Mouse (Mus musculus) induced T-regulatory cell, adult 2 months (primary cell): ENCODE measurements around the gene Mgat4a.

ENCODE experiments used
- DNase-seq: peaks from one replicate; pipeline ENCODE4 v3.0.0-alpha.2; 2012; ENCODE audit warnings: low read depth

Gene Mgat4a

GRCm38 (mm10) chr1:37466322-37466995 lies 74.4 kb downstream of the Mgat4a start:
- DNase-seq: peak; percentile 38

DNA sequence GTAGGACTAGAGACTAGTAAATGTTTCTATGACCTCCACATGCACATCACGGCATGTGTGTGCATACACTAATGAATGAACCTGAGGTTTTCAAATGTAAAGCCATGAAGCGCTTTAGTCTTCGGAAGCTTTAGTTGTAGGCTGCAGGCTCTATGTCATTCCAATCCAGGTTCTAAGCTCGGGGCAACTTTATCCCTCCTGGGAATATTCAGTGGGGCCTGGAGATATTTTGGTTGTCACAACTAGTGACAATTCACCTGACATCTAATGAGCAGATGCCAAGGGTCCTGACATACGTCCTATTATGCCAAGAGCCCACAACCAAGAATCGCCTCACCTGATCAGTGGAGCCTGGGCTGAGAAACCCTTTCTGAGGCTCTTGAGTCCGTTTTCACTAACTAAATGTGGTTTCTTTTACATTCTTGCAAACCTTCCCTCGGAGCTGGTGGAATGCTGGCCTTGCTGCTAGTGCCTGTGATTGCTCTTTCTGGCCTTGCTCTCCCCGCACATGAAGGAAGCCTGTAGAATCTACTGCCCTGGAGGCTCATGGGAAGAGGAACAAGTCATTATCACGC lies 75.9 kb downstream of the Mgat4a start:
- DNase-seq: no peak

GRCm38 (mm10) chr1:37457546-37457945 lies 83.3 kb downstream of the Mgat4a start:
- peak; percentile 18 for DNase-seq

DNA sequence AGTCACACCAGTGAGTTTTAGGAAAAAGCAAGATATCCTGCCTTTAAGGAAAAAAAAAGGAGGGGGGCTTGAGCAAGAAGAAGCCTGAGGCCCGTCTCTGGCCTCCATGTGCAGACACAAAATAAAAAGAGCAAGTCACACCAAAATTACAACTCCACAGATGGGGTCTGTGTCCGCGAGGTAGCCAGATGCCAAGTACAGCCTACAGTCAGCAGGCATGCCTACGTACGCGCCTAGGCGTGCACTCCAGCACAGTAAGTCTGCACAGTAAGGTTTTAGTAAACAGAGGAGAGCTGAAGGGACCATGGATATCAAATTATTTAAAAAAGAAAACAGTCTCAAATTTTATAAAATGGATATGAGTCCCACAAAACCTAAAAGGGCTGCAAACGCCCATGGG lies 89.5 kb downstream of the Mgat4a start:
- DNase-seq: no peak

DNA sequence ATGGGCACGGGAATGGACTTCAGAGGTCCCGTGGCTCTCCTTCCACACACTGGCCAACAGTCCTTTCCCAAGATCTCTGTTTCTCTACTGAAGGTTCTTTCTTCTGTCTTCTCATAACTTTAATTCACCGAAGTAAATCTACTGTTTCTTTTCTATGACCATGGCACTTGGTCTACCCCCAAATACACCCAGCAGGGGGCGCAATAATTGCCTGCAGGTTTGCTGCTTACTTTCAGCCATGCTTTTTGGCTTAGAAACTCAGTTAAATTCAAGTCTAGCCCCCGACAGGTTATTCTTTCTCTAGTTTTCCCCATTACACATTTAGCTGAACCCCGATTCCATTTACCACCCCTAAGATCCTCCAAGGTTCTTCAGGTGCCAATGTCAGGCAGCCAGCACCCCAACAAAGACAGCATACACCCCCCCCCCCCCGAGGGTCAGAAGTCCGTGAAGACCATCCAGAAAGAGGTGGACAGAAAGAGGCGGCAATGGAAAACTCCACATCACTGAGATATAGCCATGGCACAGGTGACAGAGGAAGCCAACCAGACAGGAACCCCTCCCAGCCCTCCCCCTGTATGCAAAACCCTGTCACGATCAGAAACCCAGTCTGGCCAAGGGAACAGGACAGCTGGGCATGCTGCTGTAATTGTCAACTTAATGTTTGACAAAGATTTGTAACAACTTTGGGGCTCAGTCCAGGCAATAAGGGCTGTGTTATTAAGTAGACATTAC lies 92.3 kb downstream of the Mgat4a start:
- DNase-seq: peak; percentile 76

- no peak for DNase-seq
These were observed 97.7 kb downstream of the Mgat4a start for GRCm38 (mm10) chr1:37442848-37443835.

GRCm38 (mm10) chr1:37436419-37436818 lies 104.4 kb downstream of the Mgat4a start:
- DNase-seq: no peak

DNA sequence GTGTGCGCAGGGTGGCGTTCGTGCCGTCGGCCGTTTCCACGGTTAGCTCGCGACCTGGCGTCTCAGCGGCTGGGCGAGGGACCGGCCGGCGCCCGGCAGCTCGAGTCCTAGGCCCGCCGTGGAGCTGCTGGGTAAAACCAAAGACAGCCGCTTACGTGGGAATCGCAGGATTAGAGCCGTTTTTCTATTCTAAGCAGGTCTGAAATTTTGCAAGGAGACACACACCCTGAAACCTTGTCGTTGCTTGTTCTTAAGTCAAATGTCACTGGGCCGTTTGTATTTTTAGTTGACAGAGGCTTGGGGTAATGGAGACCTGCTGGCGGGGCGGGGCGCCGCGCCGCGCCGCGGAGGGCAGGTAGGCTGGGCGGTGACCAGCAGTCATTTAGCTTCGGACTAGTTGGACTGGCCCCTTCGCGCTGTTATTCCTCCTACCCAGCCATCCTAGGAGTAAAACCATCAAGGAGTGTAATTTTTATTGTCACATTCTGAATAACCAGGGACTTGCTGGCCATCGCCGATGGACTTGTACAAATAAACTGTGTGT lies 110.4 kb downstream of the Mgat4a start:
- no peak for DNase-seq

DNA sequence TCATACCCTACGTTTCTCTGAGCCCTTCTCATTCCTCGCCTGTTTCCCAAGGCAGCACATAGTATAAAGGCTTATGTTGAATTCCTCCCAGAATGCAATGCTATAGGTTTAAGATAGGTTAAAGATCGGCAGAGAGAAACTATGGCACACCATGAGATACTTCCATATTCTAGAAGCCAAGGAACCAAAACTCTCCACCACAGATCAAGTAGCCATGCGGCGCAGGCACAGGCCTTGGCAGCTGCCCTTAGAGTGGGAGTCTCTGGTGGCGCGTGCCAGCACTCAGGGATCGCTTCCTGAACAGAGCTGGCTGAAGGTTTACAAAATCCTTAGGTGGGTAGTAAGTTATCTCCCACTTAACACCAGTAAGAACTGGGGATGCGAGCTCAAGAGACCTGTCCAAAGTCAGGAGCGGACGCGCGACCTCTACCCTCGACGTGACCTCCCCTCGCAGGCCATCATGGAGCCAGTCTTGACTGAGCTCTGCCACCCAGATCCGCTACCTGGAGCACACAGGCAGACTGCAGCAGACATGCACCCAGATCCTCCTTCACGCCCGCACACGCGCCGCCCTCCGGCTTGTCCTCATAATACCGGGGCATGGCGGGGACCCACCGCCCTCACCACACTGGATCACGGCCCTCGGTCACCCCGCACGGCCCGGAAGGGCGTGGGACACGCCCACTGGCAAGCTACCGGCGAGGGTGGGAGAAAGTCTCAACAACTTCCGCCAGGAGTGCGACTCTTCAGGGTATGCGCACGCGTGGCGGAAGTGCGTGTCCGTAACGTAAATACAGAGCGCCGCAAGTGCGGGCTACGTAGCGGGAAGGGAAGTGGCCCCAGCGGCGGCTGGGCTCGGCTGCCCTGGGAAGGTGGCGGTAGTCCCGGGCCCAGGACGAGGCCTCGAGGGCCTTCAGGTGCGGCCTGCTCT lies 111.2 kb downstream of the Mgat4a start, which contains the start of the genes Coa5 and Unc50:
Coa5 (minus strand) TSS at position 738 of the 931 bp plus-strand sequence.
Unc50 (plus strand) TSS at position 774 of the 931 bp plus-strand sequence.
- peak; percentile 98 for DNase-seq

DNA sequence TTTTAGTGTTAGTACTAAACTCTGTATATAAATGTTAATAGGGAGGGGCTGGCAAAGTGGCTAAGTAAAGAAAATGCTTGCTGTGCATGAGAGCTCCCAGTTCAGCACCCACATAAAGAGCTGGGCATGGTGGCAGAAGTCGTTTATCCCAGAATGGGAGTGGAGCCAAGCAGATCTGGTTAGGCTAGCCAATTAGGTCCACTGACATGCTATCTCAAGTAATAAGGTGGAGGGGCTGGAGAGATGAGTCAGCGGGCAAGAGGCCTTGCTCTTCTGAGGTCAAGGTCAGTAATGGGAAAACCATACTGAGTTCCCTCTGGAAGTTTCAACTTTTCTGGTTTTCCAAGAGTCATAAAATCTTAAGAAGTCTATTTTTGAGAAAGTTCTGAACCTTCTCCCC lies 111.9 kb downstream of the Mgat4a start:
- peak; percentile 19 for DNase-seq

DNA sequence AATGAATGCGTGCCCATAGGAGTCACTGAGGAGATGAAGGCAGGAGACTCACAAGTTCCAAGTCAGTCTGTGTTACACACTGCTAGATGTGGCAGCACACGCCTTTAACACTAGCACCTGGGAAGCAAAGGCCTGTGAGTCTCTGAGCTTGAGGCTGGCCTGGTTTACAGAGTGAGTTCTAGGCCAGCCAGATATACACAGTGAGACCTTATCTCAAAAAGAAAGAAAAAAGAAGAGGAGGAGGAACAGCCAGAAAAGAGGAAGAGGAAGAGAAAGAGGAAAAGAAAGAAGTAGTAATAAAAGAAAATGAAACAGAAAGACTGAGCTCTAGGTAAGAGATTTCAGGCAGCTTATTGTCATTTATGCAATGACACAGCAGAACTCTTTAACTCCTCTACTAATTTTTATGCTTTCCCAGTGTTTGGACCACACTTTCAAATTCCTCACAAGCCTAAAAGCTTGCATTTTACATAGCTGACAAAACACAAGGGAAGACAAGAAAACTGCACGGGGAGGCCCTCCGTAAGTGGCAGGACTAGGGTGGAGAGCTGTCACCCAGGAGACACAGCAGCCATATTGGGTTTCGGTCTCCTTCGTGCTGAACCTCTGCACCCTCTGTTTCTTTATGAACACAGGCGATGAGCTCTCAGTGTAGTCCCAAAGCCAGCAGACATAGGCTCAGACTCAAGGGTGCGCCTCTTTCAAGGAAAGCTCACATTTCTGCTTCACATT lies 113.5 kb downstream of the Mgat4a start:
- DNase-seq: no peak

GRCm38 (mm10) chr1:37419420-37419819 lies 121.4 kb downstream of the Mgat4a start:
- DNase-seq: peak; percentile 80

DNA sequence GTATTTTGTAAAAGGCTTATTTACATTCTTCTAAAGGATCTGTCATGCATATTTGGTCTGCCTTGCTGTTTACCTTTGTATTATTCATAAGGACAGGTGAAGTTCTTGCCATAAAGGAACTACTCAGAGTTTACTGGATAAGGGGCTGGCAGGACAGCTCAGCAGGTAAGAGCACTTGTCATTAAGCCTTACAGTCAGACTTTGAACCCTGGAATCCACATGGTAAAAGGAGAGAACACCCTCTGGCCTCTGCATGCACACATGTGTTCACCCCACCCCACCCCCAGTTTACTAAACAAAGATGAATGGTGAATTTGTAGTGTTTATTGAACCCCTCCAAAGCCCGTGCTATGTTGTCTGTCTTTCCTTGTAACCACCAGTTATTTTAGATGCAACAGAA lies 125.4 kb downstream of the Mgat4a start:
- no peak for DNase-seq

GRCm38 (mm10) chr1:37409647-37410046 lies 131.2 kb downstream of the Mgat4a start:
- no peak for DNase-seq

DNA sequence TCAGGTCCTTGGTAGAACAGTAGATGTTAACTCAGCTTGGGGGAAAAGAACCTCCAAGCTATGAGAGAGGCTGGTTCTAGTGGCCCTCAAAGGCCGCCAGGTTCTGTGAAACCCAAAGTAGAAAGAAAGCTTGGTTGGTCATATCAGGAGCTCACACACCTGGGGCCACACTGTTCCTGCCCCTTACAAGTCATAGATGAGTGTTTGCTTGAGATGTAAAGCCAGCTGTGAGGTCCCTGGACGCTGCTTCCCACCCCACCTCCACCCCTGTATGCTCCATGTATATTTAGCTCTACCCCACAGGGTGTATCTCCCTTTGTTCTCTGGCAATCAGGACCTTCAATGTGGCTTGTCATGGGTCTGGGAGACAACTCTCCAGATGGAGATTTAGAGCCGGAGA lies 132.1 kb downstream of the Mgat4a start:
- DNase-seq: no peak

DNA sequence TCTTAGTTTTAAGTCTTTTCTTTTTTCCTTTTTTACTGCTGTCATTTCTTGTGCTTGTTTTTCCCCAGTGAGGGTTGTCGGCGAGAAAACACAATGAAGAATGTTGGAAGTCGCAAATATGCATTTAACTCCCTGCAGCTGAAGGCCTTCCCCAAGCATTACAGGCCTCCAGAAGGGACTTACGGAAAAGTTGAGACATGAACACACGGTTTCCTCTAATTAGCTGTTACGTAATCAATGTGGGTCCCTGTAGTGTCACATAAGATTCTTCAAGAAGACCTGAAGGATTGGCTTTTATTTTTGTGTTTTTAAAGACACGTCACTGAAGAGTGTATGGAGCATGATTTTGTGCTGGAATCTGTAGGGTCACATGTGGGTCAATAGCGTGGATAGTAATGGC lies 132.8 kb downstream of the Mgat4a start:
- no peak for DNase-seq

GRCm38 (mm10) chr1:37407228-37407627 lies 133.6 kb downstream of the Mgat4a start:
- DNase-seq: no peak

- no peak for DNase-seq
These were observed 135.7 kb downstream of the Mgat4a start for GRCm38 (mm10) chr1:37405137-37405536.

GRCm38 (mm10) chr1:37401687-37402086 lies 139.1 kb downstream of the Mgat4a start:
- peak; percentile 75 for DNase-seq

DNA sequence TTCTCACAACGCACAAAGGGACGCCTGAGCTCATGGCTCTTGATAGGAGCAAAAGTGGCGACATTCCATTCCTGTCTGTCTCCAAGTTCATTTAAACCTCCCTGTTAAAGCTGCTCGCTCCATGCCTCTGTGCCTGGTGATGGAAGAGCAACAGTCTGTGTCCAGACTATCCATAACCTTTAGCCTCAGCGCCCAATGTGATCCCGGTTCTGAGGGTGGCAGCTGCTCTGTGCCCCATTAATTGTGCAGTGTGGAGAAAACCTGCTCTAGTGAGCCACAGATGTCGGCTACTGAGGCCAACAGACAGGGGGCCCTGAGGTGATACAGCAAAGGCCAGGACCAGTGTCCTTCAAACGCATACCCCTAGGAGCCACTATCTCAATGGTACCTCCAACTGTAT lies 141.1 kb downstream of the Mgat4a start:
- no peak for DNase-seq
